Mouse (Mus musculus): ENCODE results near the gene Kif4.

GRCm38 (mm10) chrX:100739443-100739842 lies 113.9 kb downstream of the Kif4 start:
- TF ChIP-seq GATA1 (IDR thresholded peaks at IDR 0.05; ENCODE audit: low read length) (no peak), TAL1 (IDR thresholded peaks at IDR 0.05; ENCODE audit: low read length) (no peak)

Data from erythroblast, embryonic 14.5 days (primary cell).